Mouse (Mus musculus): ENCODE measurements around the gene Cactin. TPM values are rescaled to one million over a fixed set of nuclear protein-coding genes. Genes with fewer than 3 reads are reported as not detected.
A peak's percentile ranks its signal among the peaks of the same experiment; 100 is the strongest.

Cactin gene
- total RNA-seq, 2 experiments from 2014 or later, result 5.6 to 18.0 TPM

GRCm38 (mm10) chr10:81316338-81317060 lies 4.4 kb upstream of the Cactin start:
- ATAC-seq (replicated peaks; ENCODE audit: low FRiP score, poor library complexity, severe bottlenecking), result no peak

DNA sequence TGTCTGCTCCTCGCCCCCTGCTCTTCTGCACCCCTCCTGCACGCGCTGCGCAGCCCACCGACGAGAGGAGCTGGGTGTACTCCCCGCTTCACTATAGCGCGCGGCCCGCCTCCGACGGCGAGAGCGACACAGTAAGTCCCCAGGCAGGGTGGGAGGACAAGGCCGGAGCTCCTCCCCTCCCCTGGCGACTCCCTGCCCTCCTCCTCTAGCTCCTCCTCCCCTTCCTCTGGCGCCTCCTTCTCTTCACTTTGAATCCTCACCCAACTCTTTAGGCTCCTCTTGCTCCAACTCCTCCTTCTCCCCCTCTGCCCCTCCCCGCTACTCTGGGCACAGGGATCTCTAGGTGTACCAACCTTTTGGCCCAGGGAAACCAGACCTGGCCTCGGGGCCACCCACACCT lies 3.6 kb upstream of the Cactin start:
- ATAC-seq (replicated peaks; ENCODE audit: low FRiP score, poor library complexity, severe bottlenecking), result no peak

DNA sequence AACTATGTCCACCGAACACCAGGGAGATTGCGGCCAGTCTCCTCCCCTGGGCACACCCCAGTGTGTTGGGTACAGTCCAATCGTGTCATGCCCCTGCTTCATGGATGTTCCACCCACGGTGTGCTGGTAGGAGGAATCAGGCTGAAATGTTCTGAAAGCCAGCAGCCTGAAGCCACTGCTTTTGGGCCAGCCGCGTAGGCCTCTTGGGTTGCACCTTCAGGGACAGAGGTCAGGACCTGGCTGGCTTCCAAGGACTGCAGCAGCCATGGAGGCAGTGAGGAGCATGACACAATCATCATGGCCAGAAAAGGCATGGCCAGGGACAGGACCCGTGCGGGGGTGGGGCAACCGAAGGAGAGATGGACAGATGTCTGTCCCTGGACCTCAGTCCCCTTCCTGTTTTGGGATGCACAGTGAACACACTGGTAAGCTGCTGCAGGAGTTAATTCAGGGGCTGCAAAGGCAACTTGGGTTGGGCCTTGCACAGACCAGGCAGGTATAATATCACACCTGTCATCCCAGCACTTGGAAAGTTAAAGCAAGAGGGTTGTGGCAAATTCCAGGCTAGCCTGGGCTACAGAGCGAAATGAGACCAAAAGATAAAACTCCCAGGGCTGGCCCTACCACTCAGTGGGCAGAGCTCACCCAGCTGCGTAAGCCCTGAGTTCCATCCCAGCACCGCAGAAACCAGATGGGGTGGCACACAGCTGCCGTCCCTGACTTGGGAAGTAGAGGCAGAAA lies 2.1 kb upstream of the Cactin start:
- ATAC-seq (replicated peaks; ENCODE audit: low FRiP score, poor library complexity, severe bottlenecking), result no peak

GRCm38 (mm10) chr10:81319330-81319699 lies 1.6 kb upstream of the Cactin start:
- no peak for ATAC-seq (replicated peaks; ENCODE audit: low FRiP score, poor library complexity, severe bottlenecking)

GRCm38 (mm10) chr10:81319741-81320549 lies 958 bp upstream of the Cactin start:
- ATAC-seq (replicated peaks; ENCODE audit: low FRiP score, poor library complexity, severe bottlenecking), result peak; percentile 35

GRCm38 (mm10) chr10:81321436-81321835 lies 533 bp downstream of the Cactin start:
- no peak for ATAC-seq (replicated peaks; ENCODE audit: low FRiP score, poor library complexity, severe bottlenecking)

DNA sequence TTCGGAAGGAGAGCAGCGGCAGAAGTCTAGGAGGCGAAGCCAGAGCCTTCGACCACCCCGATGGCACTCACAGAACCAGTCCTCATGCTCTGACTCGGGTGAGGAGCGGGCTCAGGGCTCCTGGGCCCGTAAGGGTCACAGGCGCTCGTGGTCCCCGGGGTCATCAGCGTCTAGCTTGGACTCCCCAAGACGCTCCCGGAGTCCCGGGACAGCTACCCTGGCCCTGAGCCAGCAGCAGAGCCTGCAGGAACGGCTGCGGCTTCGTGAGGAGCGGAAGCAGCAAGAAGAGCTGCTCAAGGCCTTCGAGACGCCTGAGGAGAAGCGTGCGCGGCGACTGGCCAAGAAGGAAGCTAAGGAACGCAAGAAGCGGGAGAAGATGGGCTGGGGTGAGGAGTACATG lies 1.5 kb downstream of the Cactin start:
- no peak for ATAC-seq (replicated peaks; ENCODE audit: low FRiP score, poor library complexity, severe bottlenecking)

GRCm38 (mm10) chr10:81323141-81323775 lies 2.4 kb downstream of the Cactin start:
- ATAC-seq (replicated peaks; ENCODE audit: low FRiP score, poor library complexity, severe bottlenecking), result no peak

DNA sequence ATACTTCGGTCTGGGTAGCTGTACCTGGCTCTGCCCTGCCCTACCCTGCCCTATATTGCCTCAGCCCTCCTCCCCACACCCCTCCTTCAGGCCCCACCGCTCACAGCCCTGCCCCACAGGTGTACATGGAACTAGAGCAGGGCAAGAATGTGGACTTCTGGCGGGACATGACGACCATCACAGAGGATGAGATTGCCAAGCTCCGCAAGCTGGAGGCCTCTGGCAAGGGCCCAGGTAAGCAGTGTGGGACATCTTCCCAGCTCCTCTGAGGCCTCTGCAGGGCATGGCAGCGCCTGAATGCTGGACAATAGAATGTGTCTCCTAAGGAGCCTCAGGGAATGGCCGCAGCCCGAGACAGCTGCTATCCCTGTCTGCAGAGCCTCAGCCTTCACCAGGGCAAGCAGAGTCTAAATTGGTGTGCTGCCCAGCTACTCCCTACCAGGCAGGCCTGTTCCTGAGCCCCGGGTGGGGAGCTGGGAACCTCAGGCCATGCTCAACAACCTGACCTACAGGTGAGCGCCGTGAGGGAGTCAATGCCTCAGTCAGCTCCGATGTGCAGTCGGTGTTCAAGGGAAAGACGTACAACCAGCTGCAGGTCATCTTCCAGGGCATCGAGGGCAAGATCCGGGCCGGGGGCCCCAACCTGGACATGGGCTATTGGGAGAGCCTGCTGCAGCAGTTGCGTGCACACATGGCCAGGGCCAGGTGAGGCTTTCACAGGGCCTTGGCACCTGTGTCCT lies 3.1 kb downstream of the Cactin start:
- no peak for ATAC-seq (replicated peaks; ENCODE audit: low FRiP score, poor library complexity, severe bottlenecking)

DNA sequence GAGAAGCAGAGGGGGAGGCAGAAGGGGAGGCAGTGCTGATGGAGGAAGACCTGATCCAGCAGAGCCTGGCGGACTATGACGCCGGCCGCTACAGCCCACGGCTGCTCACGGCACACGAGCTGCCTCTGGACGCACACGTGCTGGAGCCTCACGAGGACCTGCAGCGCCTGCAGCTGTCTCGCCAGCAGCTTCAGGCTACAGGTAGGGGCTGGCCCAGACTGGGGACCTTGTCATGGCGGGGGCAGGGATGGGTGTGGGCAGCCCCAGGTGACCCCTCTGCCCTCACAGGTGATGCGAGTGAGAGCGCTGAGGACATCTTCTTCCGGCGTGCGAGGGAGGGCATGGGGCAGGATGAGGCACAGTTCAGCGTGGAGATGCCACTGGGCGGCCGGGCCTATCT lies 4.3 kb downstream of the Cactin start:
- ATAC-seq (replicated peaks; ENCODE audit: low FRiP score, poor library complexity, severe bottlenecking), result no peak

DNA sequence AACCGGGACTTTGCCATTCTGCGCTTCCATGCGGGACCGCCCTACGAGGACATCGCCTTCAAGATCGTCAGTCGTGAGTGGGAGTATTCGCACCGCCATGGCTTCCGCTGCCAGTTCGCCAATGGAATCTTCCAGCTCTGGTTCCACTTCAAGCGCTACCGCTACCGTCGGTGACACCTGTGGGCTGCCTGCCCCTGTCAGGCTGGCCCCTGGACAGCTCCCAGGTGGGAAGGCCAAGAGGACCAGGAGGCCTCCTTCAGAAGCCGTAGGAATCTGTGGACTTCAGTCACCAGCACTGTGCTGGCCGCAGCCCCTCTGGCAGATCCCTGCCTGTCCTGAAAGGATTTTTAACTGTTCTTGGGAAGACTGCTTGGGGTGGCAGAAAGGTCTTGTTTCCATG lies 4.9 kb downstream of the Cactin start:
- ATAC-seq (replicated peaks; ENCODE audit: low FRiP score, poor library complexity, severe bottlenecking), result no peak

- ATAC-seq (replicated peaks; ENCODE audit: low FRiP score, poor library complexity, severe bottlenecking), result no peak
Observed at GRCm38 (mm10) chr10:81326858-81327257, 6.0 kb downstream of the Cactin start.

GRCm38 (mm10) chr10:81327959-81328358 lies 7.1 kb downstream of the Cactin start:
- no peak for ATAC-seq (replicated peaks; ENCODE audit: low FRiP score, poor library complexity, severe bottlenecking)

DNA sequence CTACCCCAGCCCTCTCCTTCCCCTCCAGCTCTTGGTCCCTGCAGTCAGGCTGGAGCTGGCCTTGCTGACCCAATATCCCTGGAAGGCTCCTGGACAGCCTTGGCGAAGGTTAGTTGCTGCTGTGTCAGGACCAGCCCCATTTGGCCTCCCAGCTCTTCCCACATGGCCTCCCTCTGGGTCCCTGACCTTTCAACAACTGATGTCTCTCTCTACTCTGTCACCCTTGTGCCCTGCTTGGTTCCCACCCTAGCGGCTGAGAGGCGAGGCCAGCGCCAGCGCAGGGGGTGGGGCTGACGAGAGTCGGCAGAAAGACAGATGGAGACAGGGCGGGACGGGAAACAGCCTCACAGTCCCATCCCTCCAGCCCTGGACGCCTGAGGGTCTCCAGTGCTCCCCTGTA lies 7.5 kb downstream of the Cactin start, which contains the start of gene Tbxa2r:
Tbxa2r (plus strand) TSS at position 346 of the 400 bp plus-strand sequence.
- ATAC-seq (replicated peaks; ENCODE audit: low FRiP score, poor library complexity, severe bottlenecking), result 0 out of 2 replicates have a peak, but pooled peaks have one; percentile 23

GRCm38 (mm10) chr10:81329194-81329975 lies 8.5 kb downstream of the Cactin start:
- no peak for ATAC-seq (replicated peaks; ENCODE audit: low FRiP score, poor library complexity, severe bottlenecking)

- ATAC-seq (replicated peaks; ENCODE audit: low FRiP score, poor library complexity, severe bottlenecking), result no peak
Observed at GRCm38 (mm10) chr10:81330007-81330406, 9.1 kb downstream of the Cactin start.

GRCm38 (mm10) chr10:81332277-81332676 lies 11.4 kb downstream of the Cactin start:
- ATAC-seq (replicated peaks; ENCODE audit: low FRiP score, poor library complexity, severe bottlenecking), result no peak

- ATAC-seq (replicated peaks; ENCODE audit: low FRiP score, poor library complexity, severe bottlenecking), result no peak
Observed at GRCm38 (mm10) chr10:81334324-81334723, 13.4 kb downstream of the Cactin start.
